Mouse (Mus musculus) forebrain, embryonic 12.5 days (tissue): Measurements from ENCODE around the gene Csrnp2. TPM values are rescaled to one million over a fixed set of nuclear protein-coding genes. Genes with fewer than 3 reads are reported as not detected.
A peak's percentile ranks its signal among the peaks of the same experiment; 100 is the strongest.
"Not testable (repeated sequence)": the region's sequence is repeated elsewhere in the genome, so short reads cannot be mapped to it uniquely, and the experiment has no call there.

Source experiments
- ATAC-seq: fragments of 200-750 bp; cut with Nextera tagmentation; 2 replicates; pipeline ENCODE4 v1.8.0; 2017; ENCODE audit warnings: moderate TSS enrichment; ENCODE audit not compliant: low FRiP score
- H3K27ac ChIP-seq: fragments of 300-500 bp; sonication (generic); 2 replicates; pipeline ENCODE4 v1.5.1; 2016; ENCODE audit warnings: mild to moderate bottlenecking
- H3K27me3 ChIP-seq: fragments of 300-500 bp; sonication (generic); 2 replicates; pipeline ENCODE4 v1.6.1; 2016; ENCODE audit warnings: mild to moderate bottlenecking
- H3K36me3 ChIP-seq: fragments of 300-500 bp; sonication (generic); replicated peaks from 2 replicates; pipeline ENCODE4 v1.6.1; 2016; ENCODE audit warnings: mild to moderate bottlenecking
- H3K4me1 ChIP-seq: fragments of 300-500 bp; sonication (generic); 2 replicates; pipeline ENCODE4 v1.6.1; 2016
- H3K4me2 ChIP-seq: fragments of 300-500 bp; sonication (generic); 2 replicates; pipeline ENCODE4 v1.6.1; 2016; ENCODE audit warnings: mild to moderate bottlenecking, moderate library complexity
- H3K4me3 ChIP-seq: fragments of 300-500 bp; sonication (generic); replicated peaks from 2 replicates; pipeline ENCODE4 v1.5.1; 2016; ENCODE audit warnings: mild to moderate bottlenecking
- H3K9ac ChIP-seq: fragments of 300-500 bp; sonication (generic); 2 replicates; pipeline ENCODE4 v1.6.1; 2016; ENCODE audit warnings: mild to moderate bottlenecking
- H3K9me3 ChIP-seq: fragments of 300-500 bp; sonication (generic); 2 replicates; pipeline ENCODE4 v1.6.1; 2016
- WGBS: fragments of 180-500 bp; shearing (Covaris S2); methylation state at CpG from one replicate; pipeline ENCODE4 v1.1.7; 2016; 5-methylcytosine and 5-hydroxymethylcytosine counted together
- polyA plus RNA-seq: library from polyadenylated mRNA; unstranded; fragments of >200 nt; fragmentation: Nextera tagmentation; extraction: Ambion mirVana; gene quantifications from 2 replicates; pipeline ENCODE4 v1.2.1, GENCODE M21; 2016

The Csrnp2 gene
- polyA plus RNA-seq, 1 experiment from 2014 or later, result 37.0 TPM

- Histone ChIP-seq H3K4me3 (no peak overlapping the region), H3K9ac (no peak overlapping the region)
Measured at GRCm38 (mm10) chr15:100508454-100509167, 13.3 kb upstream of the Csrnp2 start.

GRCm38 (mm10) chr15:100499506-100499905, 4.2 kb upstream of the Csrnp2 start:
- not testable (repeated sequence) for H3K27me3 ChIP-seq, H3K9ac ChIP-seq, ATAC-seq, H3K27ac ChIP-seq, H3K9me3 ChIP-seq, H3K4me1 ChIP-seq, H3K4me3 ChIP-seq, H3K4me2 ChIP-seq
- H3K36me3 ChIP-seq, result peaks cover 13% of the 10 kb centered on the region
- 91% methylated on average over 8 of the region's 8 CpGs for WGBS

More at GRCm38 (mm10) chr15:100508454-100509167, 13.3 kb upstream of the Csrnp2 start:
- H3K27ac ChIP-seq, result no peak overlapping the region
- no peaks in the 10 kb centered on the region for H3K4me1 ChIP-seq
- H3K9me3 ChIP-seq, result no peaks in the 10 kb centered on the region
- peaks cover 74% of the 10 kb centered on the region for H3K36me3 ChIP-seq
- no peak overlapping the region for H3K4me2 ChIP-seq
- 90% methylated on average over 13 of the region's 13 CpGs for WGBS
- no peak for ATAC-seq
- H3K27me3 ChIP-seq, result no peaks in the 10 kb centered on the region

- WGBS, result 1% methylated on average over 29 of the region's 29 CpGs
- Histone ChIP-seq H3K9me3 (no peaks in the 10 kb centered on the region), H3K4me3 (peak overlapping the region; percentile 81), H3K4me1 (peaks cover 44% of the 10 kb centered on the region), H3K36me3 (no peaks in the 10 kb centered on the region; the same call in 1 of the 2 replicates), H3K27ac (peak overlapping the region; percentile 98), H3K9ac (peak overlapping the region; percentile 97), H3K27me3 (no peaks in the 10 kb centered on the region), H3K4me2 (peak overlapping the region; percentile 79)
- ATAC-seq, result peak; percentile 89
Measured at GRCm38 (mm10) chr15:100494647-100495046, 641 bp downstream of the Csrnp2 start.

- no peak overlapping the region for H3K27ac ChIP-seq
- 77% methylated on average over 9 of the region's 9 CpGs for WGBS
- peak overlapping the region; percentile 79; the same call in 1 of the 2 replicates for H3K4me2 ChIP-seq
- H3K9me3 ChIP-seq, result no peaks in the 10 kb centered on the region
- no peak overlapping the region for H3K4me3 ChIP-seq
- H3K4me1 ChIP-seq, result peaks cover 50% of the 10 kb centered on the region
- peaks cover 26% of the 10 kb centered on the region for H3K36me3 ChIP-seq
- H3K27me3 ChIP-seq, result no peaks in the 10 kb centered on the region
- H3K9ac ChIP-seq, result peak overlapping the region; percentile 21; the same call in 1 of the 2 replicates
- no peak for ATAC-seq
Measured at GRCm38 (mm10) chr15:100491966-100492365, 3.3 kb downstream of the Csrnp2 start.

DNA sequence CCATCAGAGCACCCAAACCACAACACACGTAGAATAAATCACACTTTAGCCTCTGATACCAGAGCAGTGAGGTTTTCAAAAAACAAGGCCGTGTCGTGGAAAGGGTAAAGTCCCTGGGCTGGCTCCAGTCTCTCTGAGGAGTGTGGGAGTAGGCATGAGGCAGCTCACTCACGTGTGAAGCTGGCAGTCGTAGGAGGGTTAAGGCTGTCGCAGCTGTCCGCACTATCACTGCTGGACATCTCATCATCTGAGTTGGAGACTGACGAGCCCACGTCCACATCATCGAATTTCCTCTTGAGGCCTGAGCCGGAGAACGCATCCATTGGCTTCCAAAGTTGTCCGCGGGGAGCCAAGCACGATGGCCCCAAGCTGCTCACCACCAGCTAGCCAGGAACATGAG, 6.0 kb downstream of the Csrnp2 start:
- Histone ChIP-seq H3K4me1 (peaks cover 57% of the 10 kb centered on the region), H3K27ac (no peak overlapping the region), H3K36me3 (peaks cover 53% of the 10 kb centered on the region), H3K27me3 (no peaks in the 10 kb centered on the region), H3K9ac (no peak overlapping the region), H3K4me2 (no peak overlapping the region), H3K9me3 (no peaks in the 10 kb centered on the region), H3K4me3 (no peak overlapping the region)
- ATAC-seq, result no peak
- WGBS, result 93% methylated on average over 15 of the region's 15 CpGs

DNA sequence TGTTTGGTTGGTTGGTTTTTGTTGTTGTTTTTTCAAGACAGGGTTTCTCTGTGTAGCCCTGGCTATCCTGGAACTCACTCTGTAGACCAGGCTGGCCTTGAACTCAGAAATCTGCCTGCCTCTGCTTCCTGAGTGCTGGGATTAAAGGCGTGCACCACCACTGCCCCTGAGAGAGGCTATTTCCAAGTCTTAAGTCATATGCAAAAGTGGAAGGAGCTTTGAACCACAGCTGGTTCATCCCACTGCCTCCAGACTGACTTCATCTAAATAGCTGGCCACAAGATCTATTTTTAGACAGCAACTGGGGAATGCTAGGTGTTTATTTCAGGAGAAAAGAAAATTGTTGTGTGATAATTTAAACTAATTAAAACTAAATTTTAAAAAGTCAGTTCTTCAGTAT, 7.0 kb downstream of the Csrnp2 start:
- not testable (repeated sequence) for H3K9me3 ChIP-seq, H3K27ac ChIP-seq, H3K4me2 ChIP-seq, H3K4me3 ChIP-seq, H3K9ac ChIP-seq, H3K27me3 ChIP-seq, ATAC-seq
- 100% methylated on average over 1 of the region's 1 CpGs for WGBS
- H3K36me3 ChIP-seq, result peaks cover 63% of the 10 kb centered on the region
- H3K4me1 ChIP-seq, result peaks cover 47% of the 10 kb centered on the region

GRCm38 (mm10) chr15:100487050-100487449, 8.2 kb downstream of the Csrnp2 start:
- Histone ChIP-seq H3K9me3 (no peaks in the 10 kb centered on the region), H3K4me1 (peaks cover 35% of the 10 kb centered on the region), H3K27me3 (no peaks in the 10 kb centered on the region), H3K27ac (no peak overlapping the region), H3K4me3 (no peak overlapping the region), H3K36me3 (peaks cover 75% of the 10 kb centered on the region), H3K4me2 (no peak overlapping the region), H3K9ac (no peak overlapping the region)
- WGBS, result 93% methylated on average over 2 of the region's 2 CpGs
- no peak for ATAC-seq

DNA sequence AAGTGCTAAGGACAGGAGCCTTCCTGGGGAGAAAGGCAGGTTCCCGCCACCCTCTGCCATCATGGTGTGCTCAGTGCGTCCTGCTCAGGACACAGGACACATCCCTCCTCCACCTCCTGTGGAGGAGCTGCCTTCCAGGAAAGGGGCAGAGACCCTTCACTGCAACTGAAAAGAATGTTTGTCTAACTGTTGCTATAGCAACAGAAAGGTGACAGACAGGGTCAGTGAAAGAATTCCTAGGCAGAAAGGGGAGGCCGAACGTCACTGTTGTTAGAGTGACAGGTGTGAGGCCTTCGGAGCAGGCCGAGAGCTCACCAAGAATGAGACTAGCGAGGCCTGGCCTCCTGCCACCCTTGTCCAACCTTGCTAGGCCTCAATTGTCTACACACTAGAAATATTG, 8.8 kb downstream of the Csrnp2 start:
- Histone ChIP-seq H3K27ac (0 out of 2 replicates have a peak overlapping the region, but pooled peaks have one; percentile 5), H3K9ac (no peak overlapping the region), H3K4me3 (no peak overlapping the region), H3K36me3 (peaks cover 81% of the 10 kb centered on the region), H3K9me3 (no peaks in the 10 kb centered on the region), H3K4me1 (peaks cover 31% of the 10 kb centered on the region), H3K27me3 (no peaks in the 10 kb centered on the region), H3K4me2 (no peak overlapping the region)
- 24% methylated on average over 7 of the region's 7 CpGs for WGBS
- ATAC-seq, result no peak

- Histone ChIP-seq H3K4me3 (no peak overlapping the region), H3K36me3 (peaks cover 90% of the 10 kb centered on the region), H3K4me2 (no peak overlapping the region), H3K27ac (no peak overlapping the region), H3K9ac (no peak overlapping the region), H3K4me1 (peaks cover 23% of the 10 kb centered on the region), H3K9me3 (no peaks in the 10 kb centered on the region), H3K27me3 (no peaks in the 10 kb centered on the region)
- no peak for ATAC-seq
- WGBS, result 90% methylated on average over 3 of the region's 3 CpGs
Measured at GRCm38 (mm10) chr15:100485576-100485975, 9.7 kb downstream of the Csrnp2 start.

- H3K27ac ChIP-seq, result no peak overlapping the region
- WGBS, result 86% methylated on average over 4 of the region's 4 CpGs
- peaks cover 96% of the 10 kb centered on the region for H3K36me3 ChIP-seq
Measured at GRCm38 (mm10) chr15:100478925-100479324, 16.4 kb downstream of the Csrnp2 start.

DNA sequence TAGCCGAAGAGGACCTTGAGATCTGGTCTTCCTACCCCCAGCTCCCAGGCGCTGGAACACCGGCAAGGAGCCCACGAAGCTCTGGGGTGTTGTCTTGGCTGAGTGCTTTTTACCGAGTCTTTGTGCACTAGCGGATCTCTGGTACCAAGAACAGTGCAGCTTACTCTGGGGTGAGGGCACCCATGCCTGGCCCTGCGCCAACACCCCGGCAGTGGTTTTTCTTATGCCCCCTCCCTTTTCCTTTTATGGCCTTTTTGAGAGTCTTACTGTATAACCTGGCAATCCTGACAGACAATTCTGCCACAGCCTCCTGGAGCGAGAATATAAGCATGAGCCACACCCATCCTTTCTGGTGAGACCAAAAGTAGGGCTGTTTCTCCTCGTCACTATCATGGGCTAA, 16.9 kb downstream of the Csrnp2 start:
- Histone ChIP-seq H3K27ac (no peak overlapping the region), H3K9me3 (no peaks in the 10 kb centered on the region), H3K4me2 (no peak overlapping the region), H3K4me3 (no peak overlapping the region), H3K27me3 (no peaks in the 10 kb centered on the region), H3K9ac (no peak overlapping the region), H3K4me1 (no peaks in the 10 kb centered on the region), H3K36me3 (peaks cover 94% of the 10 kb centered on the region)
- no peak for ATAC-seq
- WGBS, result 87% methylated on average over 10 of the region's 10 CpGs

More at GRCm38 (mm10) chr15:100478925-100479324, 16.4 kb downstream of the Csrnp2 start:
- H3K4me1 ChIP-seq, result no peaks in the 10 kb centered on the region
- H3K9me3 ChIP-seq, result no peaks in the 10 kb centered on the region
- ATAC-seq, result no peak
- no peaks in the 10 kb centered on the region for H3K27me3 ChIP-seq
- H3K4me3 ChIP-seq, result no peak overlapping the region
- H3K4me2 ChIP-seq, result no peak overlapping the region
- H3K9ac ChIP-seq, result no peak overlapping the region

GRCm38 (mm10) chr15:100473926-100474503, 21.3 kb downstream of the Csrnp2 start:
- no peak overlapping the region for H3K4me2 ChIP-seq
- no peak overlapping the region for H3K4me3 ChIP-seq
- no peak overlapping the region for H3K9ac ChIP-seq
- WGBS, result 87% methylated on average over 7 of the region's 7 CpGs
- no peak overlapping the region for H3K27ac ChIP-seq
- peaks cover 13% of the 10 kb centered on the region for H3K4me1 ChIP-seq
- no peak for ATAC-seq
- H3K9me3 ChIP-seq, result no peaks in the 10 kb centered on the region
- peaks cover 77% of the 10 kb centered on the region for H3K36me3 ChIP-seq
- no peaks in the 10 kb centered on the region for H3K27me3 ChIP-seq

- Histone ChIP-seq H3K9ac (peak overlapping the region; percentile 84), H3K4me3 (peak overlapping the region; percentile 82), H3K27me3 (no peaks in the 10 kb centered on the region), H3K9me3 (no peaks in the 10 kb centered on the region), H3K27ac (no peak overlapping the region), H3K4me1 (peaks cover 25% of the 10 kb centered on the region), H3K4me2 (peak overlapping the region; percentile 75), H3K36me3 (peaks cover 38% of the 10 kb centered on the region)
- WGBS, result 70% methylated on average over 10 of the region's 10 CpGs
- ATAC-seq, result no peak
Measured at GRCm38 (mm10) chr15:100470037-100470436, 25.3 kb downstream of the Csrnp2 start.
